In genomic region chr11:57011024-57011690, GRCm38 (mm10) we compare ENCODE assay signal across 7 mouse cellular contexts. TPM values are rescaled to one million over a fixed set of nuclear protein-coding genes. Genes with fewer than 3 reads are reported as not detected.
DNase-seq lines count a peak whose midpoint lies in the region; ATAC-seq and TF ChIP-seq lines count a peak whose summit lies in the region.

TSS of gene Gria1 (plus strand) at chr11:57011387.

- peak within 1 kb of the TSS; percentile 26; the same call in 1 of the 2 replicates for H3K4me2 ChIP-seq in lung, embryonic 15.5 days
- peak within 1 kb of the TSS; percentile 52 for H3K4me2 ChIP-seq in forebrain, postnatal 0 days (ENCODE audit: low read depth)
- peak within 1 kb of the TSS; percentile 35 for H3K4me2 ChIP-seq in stomach, embryonic 15.5 days

- 0 out of 2 replicates have a peak within 1 kb of the TSS, but pooled peaks have one; percentile 3 for H3K4me3 ChIP-seq in lung, embryonic 15.5 days
- H3K4me3 ChIP-seq in forebrain, postnatal 0 days (ENCODE audit: low read depth, low read length), result peak within 1 kb of the TSS; percentile 58
- peak within 1 kb of the TSS; percentile 29 for H3K4me3 ChIP-seq in limb, embryonic 10.5 days
- 0 out of 2 replicates have a peak within 1 kb of the TSS, but pooled peaks have one; percentile 11 for H3K4me3 ChIP-seq in stomach, embryonic 15.5 days (replicated peaks)

- peak; percentile 44 for TF ChIP-seq CTCF in forebrain, postnatal 0 days (IDR thresholded peaks at IDR 0.05; ENCODE audit: low read depth)

- no peak for DNase-seq in lung, postnatal 4 days
- peak; percentile 53 for DNase-seq in forebrain, postnatal 0 days
- DNase-seq in limb, embryonic 10.5 days (ENCODE audit: low spot score), result no peak
- no peak for DNase-seq in spleen, postnatal 14 days (ENCODE audit: low spot score in 2 of 2)
- no peak for DNase-seq in adrenal gland, postnatal 10 days

- H3K36me3 ChIP-seq in lung, embryonic 15.5 days, result no peaks in the 10 kb centered on the region
- no peaks in the 10 kb centered on the region for H3K36me3 ChIP-seq in forebrain, postnatal 0 days (ENCODE audit: insufficient read depth)
- H3K36me3 ChIP-seq in limb, embryonic 10.5 days, result no peaks in the 10 kb centered on the region
- no peaks in the 10 kb centered on the region for H3K36me3 ChIP-seq in stomach, embryonic 15.5 days

- whole genome bisulfite sequencing in lung, embryonic 15.5 days, result 51% methylated on average over 6 of the region's 6 CpGs
- WGBS in forebrain, postnatal 0 days, result 10% methylated on average over 6 of the region's 6 CpGs
- 38% methylated on average over 6 of the region's 6 CpGs for WGBS in limb, embryonic 10.5 days
- 43% methylated on average over 6 of the region's 6 CpGs for WGBS in stomach, embryonic 15.5 days

- H3K9ac ChIP-seq in lung, embryonic 15.5 days, result no peak within 1 kb of the TSS
- peak within 1 kb of the TSS; percentile 72 for H3K9ac ChIP-seq in forebrain, postnatal 0 days
- no peak within 1 kb of the TSS for H3K9ac ChIP-seq in stomach, embryonic 15.5 days

- no peaks in the 10 kb centered on the region for H3K9me3 ChIP-seq in lung, embryonic 15.5 days
- no peaks in the 10 kb centered on the region for H3K9me3 ChIP-seq in forebrain, postnatal 0 days (ENCODE audit: low read length)
- no peaks in the 10 kb centered on the region for H3K9me3 ChIP-seq in limb, embryonic 10.5 days (replicated peaks)
- H3K9me3 ChIP-seq in stomach, embryonic 15.5 days, result no peaks in the 10 kb centered on the region

- H3K27ac ChIP-seq in lung, embryonic 15.5 days, result no peak within 1 kb of the TSS
- peak within 1 kb of the TSS; percentile 90 for H3K27ac ChIP-seq in forebrain, postnatal 0 days (ENCODE audit: low read depth, low read length)
- no peak within 1 kb of the TSS for H3K27ac ChIP-seq in limb, embryonic 10.5 days
- H3K27ac ChIP-seq in stomach, embryonic 15.5 days, result no peak within 1 kb of the TSS

- peaks cover 15% of the 10 kb centered on the region for H3K27me3 ChIP-seq in lung, embryonic 15.5 days
- H3K27me3 ChIP-seq in forebrain, postnatal 0 days (ENCODE audit: insufficient read depth, low read length), result no peaks in the 10 kb centered on the region
- peaks cover 45% of the 10 kb centered on the region for H3K27me3 ChIP-seq in limb, embryonic 10.5 days (ENCODE audit: low read depth, poor library complexity, severe bottlenecking)
- no peaks in the 10 kb centered on the region for H3K27me3 ChIP-seq in stomach, embryonic 15.5 days (replicated peaks)

- no peak for ATAC-seq in lung, embryonic 15.5 days (ENCODE audit: borderline replicate concordance, extremely low read depth, low FRiP score, low TSS enrichment)
- peak; percentile 76 for ATAC-seq in forebrain, postnatal 0 days
- ATAC-seq in stomach, embryonic 15.5 days (ENCODE audit: insufficient read depth, low FRiP score, low read depth), result no peak

- H3K4me1 ChIP-seq in lung, embryonic 15.5 days, result no peaks in the 10 kb centered on the region
- peaks cover 4% of the 10 kb centered on the region; the same call in 1 of the 2 replicates for H3K4me1 ChIP-seq in forebrain, postnatal 0 days (ENCODE audit: insufficient read depth)
- peaks cover 27% of the 10 kb centered on the region for H3K4me1 ChIP-seq in limb, embryonic 10.5 days
- H3K4me1 ChIP-seq in stomach, embryonic 15.5 days, result no peaks in the 10 kb centered on the region

RNA-seq across cellular contexts. Expression of gene Gria1, which starts in this region (rescaled TPM):
- 0.61 and 0.97 TPM in 2 replicates for polyA plus RNA-seq in lung, embryonic 15.5 days (2015; fragmentation: Nextera tagmentation; extraction: Ambion mirVana)
- total RNA-seq in forebrain, postnatal 0 days (2014; rRNA removed), result 103 and 121 TPM in 2 replicates
- polyA plus RNA-seq in forebrain, postnatal 0 days (2015; fragmentation: Nextera tagmentation; extraction: Ambion mirVana), result 48.9 and 92.7 TPM in 2 replicates
- 0.23 and 0.48 TPM in 2 replicates for polyA plus RNA-seq in limb, embryonic 10.5 days (2016; fragmentation: Nextera tagmentation; extraction: Ambion mirVana)
- polyA plus RNA-seq in stomach, embryonic 15.5 days (2015; fragmentation: Nextera tagmentation; extraction: Ambion mirVana), result 1.5 and 1.9 TPM in 2 replicates
- total RNA-seq in adrenal gland, postnatal 10 days (2021), result 1 to 10 TPM; 1.4 to 2.4 TPM

Comparison
In these comparisons a context has a peak if more than half of its experiments do, and no peak if none do; other contexts are left out.
1. RNA of gene Gria1 (total RNA-seq): 103 to 121 TPM in forebrain, postnatal 0 days; 1.4 to 2.4 TPM in adrenal gland, postnatal 10 days; every median in the first group is over 10 times any median in the second.
2. RNA of gene Gria1 (polyA plus RNA-seq): 48.9 to 92.7 TPM in forebrain, postnatal 0 days; 1.5 to 1.9 TPM in stomach, embryonic 15.5 days, 0.61 to 0.97 TPM in lung, embryonic 15.5 days and 0.23 to 0.48 TPM in limb, embryonic 10.5 days; every median in the first group is over 10 times any median in the second.
3. H3K4me3 ChIP-seq: peak in every context shown above with its lines; median percentile 58 in forebrain, postnatal 0 days; 29 in limb, embryonic 10.5 days; 11 in stomach, embryonic 15.5 days; 3 in lung, embryonic 15.5 days.
4. Peak in every context shown above with its lines, with median percentiles within 50 percentile points of each other: H3K4me2 ChIP-seq.